Mouse (Mus musculus): ENCODE measurements at regions not wholly inside any gene's neighbourhood (a gene's known extent, or its start where the extent isn't known, plus 50 kb on each side); places are given as distances from the start of the nearest gene placed in this dataset.

DNA sequence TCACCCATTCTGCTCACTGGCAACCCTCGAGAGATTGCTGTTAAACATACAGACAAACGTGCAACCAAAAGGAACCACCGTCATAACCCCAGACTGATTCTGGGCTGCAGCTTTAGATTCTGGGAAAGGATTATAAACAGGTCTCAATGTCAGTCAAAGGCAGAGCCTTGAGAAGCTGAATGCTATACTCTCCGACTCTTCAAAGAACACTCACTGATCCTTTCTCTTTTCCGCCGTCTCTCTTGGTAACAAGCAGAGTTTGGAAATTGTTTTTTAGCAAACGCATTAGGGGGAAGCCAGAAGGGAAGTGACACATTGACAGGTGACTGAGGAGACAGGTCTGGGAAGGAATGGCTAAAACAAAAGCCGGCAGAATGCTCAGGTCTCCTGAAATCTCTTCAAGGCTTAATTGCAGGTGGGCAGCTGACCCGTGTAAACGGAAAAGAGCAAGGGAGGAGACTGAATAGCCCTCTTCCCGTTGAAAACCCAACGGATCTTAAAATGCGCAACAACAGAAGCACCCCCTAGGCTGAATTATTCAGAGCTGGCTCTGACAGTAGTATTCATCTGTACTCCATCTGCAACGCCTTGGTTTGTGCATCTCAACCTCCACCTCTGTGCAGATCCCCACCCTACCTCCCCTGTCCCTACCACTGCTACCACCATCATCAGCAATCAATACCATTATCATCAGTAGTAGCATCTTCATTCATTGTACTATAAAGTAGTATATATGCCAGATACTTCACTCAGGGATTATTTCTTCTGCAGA lies 219.6 kb downstream of the Tmem38b start:
- no peak overlapping the region for H3K4me2 ChIP-seq
- 55% methylated on average over 14 of the region's 14 CpGs for WGBS
- ATAC-seq (ENCODE audit: insufficient number of reproducible peaks, low FRiP score) = no peak

DNA sequence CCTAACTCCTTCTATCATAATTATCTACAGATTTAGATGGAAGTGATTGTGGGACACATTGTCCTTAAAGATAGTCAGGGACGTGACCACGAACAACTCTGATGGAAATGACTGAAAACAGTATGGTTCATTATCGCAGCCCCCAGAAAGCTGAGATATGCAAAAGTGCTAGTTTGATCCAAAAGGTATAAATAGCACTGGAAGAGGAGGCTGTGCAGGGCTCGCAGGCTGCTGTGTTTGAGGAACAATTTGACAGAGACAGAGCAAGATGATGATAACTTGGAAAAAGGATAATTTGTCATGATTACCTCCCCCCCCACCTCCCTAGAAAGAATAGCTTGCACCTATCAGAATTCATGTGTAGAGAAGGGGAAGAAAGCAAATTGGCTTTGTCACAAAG lies 238.5 kb downstream of the Tmem38b start:
- no peak overlapping the region for H3K27ac ChIP-seq (ENCODE audit: poor library complexity, severe bottlenecking)
- H3K9me3 ChIP-seq (replicated peaks) = peaks cover 5% of the 10 kb centered on the region; the same call in 1 of the 2 replicates
- no peak overlapping the region for H3K4me3 ChIP-seq
- no peaks in the 10 kb centered on the region for H3K36me3 ChIP-seq
- no peak overlapping the region for H3K4me2 ChIP-seq
- H3K4me1 ChIP-seq (replicated peaks) = peaks cover 15% of the 10 kb centered on the region
- no peak overlapping the region for H3K9ac ChIP-seq
- H3K27me3 ChIP-seq (replicated peaks) = no peaks in the 10 kb centered on the region
- WGBS = 41% methylated on average over 4 of the region's 4 CpGs
- no peak for ATAC-seq (ENCODE audit: insufficient number of reproducible peaks, low FRiP score)

More for the DNA sequence above, 219.6 kb downstream of the Tmem38b start:
- no peaks in the 10 kb centered on the region for H3K36me3 ChIP-seq
- no peak overlapping the region for H3K9ac ChIP-seq
- H3K9me3 ChIP-seq (replicated peaks) = no peaks in the 10 kb centered on the region
- no peaks in the 10 kb centered on the region for H3K4me1 ChIP-seq (replicated peaks)
- H3K4me3 ChIP-seq = no peak overlapping the region
- no peaks in the 10 kb centered on the region for H3K27me3 ChIP-seq (replicated peaks)
- H3K27ac ChIP-seq (ENCODE audit: poor library complexity, severe bottlenecking) = no peak overlapping the region

DNA sequence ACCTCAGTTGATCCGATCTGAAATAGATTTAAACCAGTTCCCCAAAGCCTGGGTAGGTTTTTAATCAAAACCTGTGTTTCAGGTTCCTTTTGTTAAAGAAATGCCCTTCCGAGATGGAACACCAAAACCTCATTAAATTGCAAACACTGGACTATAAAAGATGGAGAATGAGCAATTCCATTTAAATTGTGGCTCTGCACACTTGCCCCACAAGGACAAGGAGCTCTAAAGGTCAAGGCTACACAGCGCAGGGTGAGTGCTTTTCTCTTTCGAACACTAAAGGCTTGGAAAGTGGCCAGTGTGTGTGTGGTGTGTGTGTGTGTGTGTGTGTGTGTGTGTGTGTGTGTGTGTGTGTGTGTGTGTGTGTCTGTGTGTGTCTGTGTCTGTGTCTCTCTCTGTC lies 246.1 kb downstream of the Tmem38b start:
- WGBS = 70% methylated on average over 4 of the region's 4 CpGs
- Histone ChIP-seq H3K27me3 (replicated peaks) (no peaks in the 10 kb centered on the region), H3K9me3 (replicated peaks) (peaks cover 11% of the 10 kb centered on the region), H3K4me2 (no peak overlapping the region), H3K4me1 (replicated peaks) (no peaks in the 10 kb centered on the region), H3K4me3 (no peak overlapping the region), H3K9ac (no peak overlapping the region), H3K36me3 (no peaks in the 10 kb centered on the region), H3K27ac (ENCODE audit: poor library complexity, severe bottlenecking) (no peak overlapping the region)
- no peak for ATAC-seq (ENCODE audit: insufficient number of reproducible peaks, low FRiP score)

DNA sequence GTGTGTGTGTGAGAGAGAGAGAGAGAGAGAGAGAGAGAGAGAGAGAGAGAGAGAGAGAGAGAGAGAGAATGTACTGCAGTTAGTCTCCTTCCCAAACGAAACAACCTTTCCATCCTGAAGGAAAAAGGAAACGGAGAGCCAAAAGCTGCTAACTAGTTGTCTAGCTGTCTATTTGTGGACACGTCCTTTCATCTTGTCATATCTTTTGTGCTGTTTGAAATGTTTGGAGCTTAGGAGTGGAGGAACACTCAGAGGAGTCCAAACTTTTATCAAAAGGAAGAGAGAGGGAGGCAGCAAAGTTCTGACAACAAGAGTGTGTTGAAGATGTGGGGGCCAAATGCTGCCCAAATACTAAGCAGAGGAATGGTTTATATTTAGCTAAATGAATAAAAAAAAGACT lies 246.6 kb downstream of the Tmem38b start:
- H3K4me1 ChIP-seq (replicated peaks) = 0 out of 2 replicates have a peak, but pooled peaks cover 1% of the 10 kb centered on the region
- ATAC-seq (ENCODE audit: insufficient number of reproducible peaks, low FRiP score) = no peak
- WGBS = 47% methylated on average over 3 of the region's 3 CpGs
- peaks cover 11% of the 10 kb centered on the region for H3K9me3 ChIP-seq (replicated peaks)
- no peaks in the 10 kb centered on the region for H3K27me3 ChIP-seq (replicated peaks)
- no peak overlapping the region for H3K4me3 ChIP-seq
- no peak overlapping the region for H3K4me2 ChIP-seq
- no peaks in the 10 kb centered on the region for H3K36me3 ChIP-seq
- H3K27ac ChIP-seq (ENCODE audit: poor library complexity, severe bottlenecking) = no peak overlapping the region
- no peak overlapping the region for H3K9ac ChIP-seq

DNA sequence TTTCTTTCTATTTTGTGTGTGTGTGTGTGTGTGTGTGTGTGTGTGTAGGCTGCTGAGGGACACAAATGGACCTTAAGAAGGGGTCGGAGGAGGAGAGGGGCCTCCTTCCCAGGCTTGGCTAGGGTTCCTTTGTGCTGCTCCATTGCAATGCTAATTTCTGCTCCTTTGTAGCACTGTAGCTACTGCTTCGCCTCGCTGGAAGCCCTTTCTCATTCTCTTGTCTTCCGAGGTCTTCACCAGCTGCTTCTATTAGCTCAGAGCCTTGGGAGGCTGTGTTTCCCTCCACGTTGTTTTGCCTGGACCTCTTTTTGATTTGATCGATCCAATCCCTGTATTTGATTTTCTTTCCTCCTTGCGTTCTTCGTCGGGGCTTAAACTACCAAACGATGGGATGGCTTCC lies 247.1 kb downstream of the Tmem38b start:
- peaks cover 11% of the 10 kb centered on the region for H3K9me3 ChIP-seq (replicated peaks)
- no peak for ATAC-seq (ENCODE audit: insufficient number of reproducible peaks, low FRiP score)
- no peaks in the 10 kb centered on the region for H3K36me3 ChIP-seq
- H3K9ac ChIP-seq = no peak overlapping the region
- H3K4me1 ChIP-seq (replicated peaks) = 0 out of 2 replicates have a peak, but pooled peaks cover 4% of the 10 kb centered on the region
- no peak overlapping the region for H3K4me2 ChIP-seq
- 49% methylated on average over 10 of the region's 10 CpGs for WGBS
- H3K27me3 ChIP-seq (replicated peaks) = no peaks in the 10 kb centered on the region
- H3K27ac ChIP-seq (ENCODE audit: poor library complexity, severe bottlenecking) = no peak overlapping the region
- no peak overlapping the region for H3K4me3 ChIP-seq

DNA sequence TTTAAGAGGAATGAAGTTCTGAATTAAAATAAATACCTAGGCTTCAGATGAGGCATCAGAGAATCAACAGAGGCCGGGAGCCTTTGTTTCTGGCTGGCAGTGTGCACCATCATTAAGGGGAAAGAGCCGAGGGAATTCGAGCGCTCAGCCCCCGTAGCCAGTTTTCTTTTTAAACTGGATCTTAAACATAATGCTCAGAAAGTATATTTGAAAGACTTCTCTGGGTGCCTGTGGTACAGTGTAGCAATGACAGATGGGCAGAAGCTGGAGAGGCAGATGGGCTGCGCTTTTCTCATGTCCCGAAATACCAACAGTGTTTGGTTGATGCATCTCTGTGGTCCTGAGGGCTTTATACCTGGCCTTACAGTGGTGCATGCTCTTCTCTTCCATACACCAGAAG lies 247.6 kb downstream of the Tmem38b start:
- WGBS = 79% methylated on average over 7 of the region's 7 CpGs
- no peak overlapping the region for H3K9ac ChIP-seq
- no peak overlapping the region for H3K4me2 ChIP-seq
- no peaks in the 10 kb centered on the region for H3K36me3 ChIP-seq
- H3K27me3 ChIP-seq (replicated peaks) = no peaks in the 10 kb centered on the region
- ATAC-seq (ENCODE audit: insufficient number of reproducible peaks, low FRiP score) = no peak
- no peak overlapping the region for H3K27ac ChIP-seq (ENCODE audit: poor library complexity, severe bottlenecking)
- H3K9me3 ChIP-seq (replicated peaks) = peaks cover 11% of the 10 kb centered on the region
- no peak overlapping the region for H3K4me3 ChIP-seq
- H3K4me1 ChIP-seq (replicated peaks) = 0 out of 2 replicates have a peak, but pooled peaks cover 4% of the 10 kb centered on the region

DNA sequence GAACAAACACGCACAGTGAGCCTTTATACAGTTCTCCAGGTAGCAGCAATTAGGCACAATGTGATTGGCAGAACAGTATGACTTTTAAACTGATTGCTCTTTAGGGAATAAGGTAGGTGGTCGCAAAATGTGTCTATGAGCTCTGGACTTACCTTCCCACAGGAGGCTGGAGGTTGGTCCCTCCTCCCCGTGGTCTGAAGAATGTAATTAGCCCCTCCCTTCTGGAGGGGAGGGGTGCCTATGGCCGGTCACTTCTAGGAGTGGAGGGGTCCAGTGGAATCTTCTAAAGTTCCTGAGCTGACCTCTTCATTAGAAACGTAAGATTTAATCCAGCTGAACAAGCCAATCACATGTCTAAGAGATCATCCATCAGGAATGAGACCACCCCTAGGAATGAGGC lies 248.4 kb downstream of the Tmem38b start:
- H3K4me1 ChIP-seq (replicated peaks) = 0 out of 2 replicates have a peak, but pooled peaks cover 4% of the 10 kb centered on the region

DNA sequence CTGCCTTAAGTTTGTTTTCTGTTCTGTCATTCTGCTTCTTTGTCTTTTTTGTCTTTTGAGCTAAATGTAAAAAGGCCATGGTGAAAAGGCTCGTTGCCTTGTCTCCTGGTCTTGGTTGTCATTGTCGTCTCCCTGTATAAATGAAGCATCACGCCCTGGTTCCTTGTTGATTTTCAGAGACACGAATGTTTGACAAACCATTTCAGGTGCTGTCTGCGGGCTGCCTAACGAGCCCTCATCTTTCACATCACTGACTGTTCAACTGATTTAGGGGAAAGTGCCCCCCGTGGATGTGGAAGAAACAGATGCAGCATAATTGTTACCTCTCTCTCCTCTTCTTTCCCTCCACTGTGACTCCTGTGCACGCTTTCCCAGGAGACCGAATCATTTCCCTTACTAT lies 254.7 kb downstream of the Tmem38b start:
- no peak overlapping the region for H3K4me3 ChIP-seq
- no peaks in the 10 kb centered on the region for H3K36me3 ChIP-seq
- H3K27ac ChIP-seq (ENCODE audit: poor library complexity, severe bottlenecking) = no peak overlapping the region
- H3K4me1 ChIP-seq (replicated peaks) = 0 out of 2 replicates have a peak, but pooled peaks cover 4% of the 10 kb centered on the region
- H3K9me3 ChIP-seq (replicated peaks) = no peaks in the 10 kb centered on the region
- no peak overlapping the region for H3K4me2 ChIP-seq
- 78% methylated on average over 9 of the region's 9 CpGs for WGBS
- no peak for ATAC-seq (ENCODE audit: insufficient number of reproducible peaks, low FRiP score)
- H3K9ac ChIP-seq = no peak overlapping the region
- H3K27me3 ChIP-seq (replicated peaks) = no peaks in the 10 kb centered on the region

More for the DNA sequence above, 248.4 kb downstream of the Tmem38b start:
- Histone ChIP-seq H3K27me3 (replicated peaks) (no peaks in the 10 kb centered on the region), H3K4me3 (no peak overlapping the region), H3K9ac (no peak overlapping the region), H3K9me3 (replicated peaks) (peaks cover 6% of the 10 kb centered on the region), H3K27ac (ENCODE audit: poor library complexity, severe bottlenecking) (no peak overlapping the region), H3K36me3 (no peaks in the 10 kb centered on the region), H3K4me2 (no peak overlapping the region)
- WGBS = 65% methylated on average over 5 of the region's 5 CpGs
- no peak for ATAC-seq (ENCODE audit: insufficient number of reproducible peaks, low FRiP score)

DNA sequence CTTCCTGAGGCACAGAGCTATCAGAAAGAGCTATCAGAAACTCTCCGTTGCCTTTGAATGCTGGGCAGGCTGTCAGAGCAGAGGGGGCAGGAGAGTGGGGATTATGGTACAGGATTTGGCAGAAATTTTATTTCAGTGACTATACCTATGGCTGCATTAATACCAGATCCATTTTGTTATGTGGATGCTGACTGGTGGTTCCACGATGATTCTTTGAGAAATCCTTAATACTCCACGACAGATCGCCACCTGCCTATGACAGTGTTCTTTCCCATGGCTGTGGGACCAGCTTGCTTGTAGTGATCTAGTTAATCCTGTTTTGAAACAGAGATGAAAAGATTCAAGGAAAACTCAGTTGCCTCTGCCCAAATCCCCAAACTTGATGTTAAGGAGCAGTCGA lies 255.6 kb downstream of the Tmem38b start:
- Histone ChIP-seq H3K36me3 (no peaks in the 10 kb centered on the region), H3K4me2 (no peak overlapping the region), H3K9ac (no peak overlapping the region), H3K4me3 (no peak overlapping the region), H3K27me3 (replicated peaks) (no peaks in the 10 kb centered on the region), H3K27ac (ENCODE audit: poor library complexity, severe bottlenecking) (no peak overlapping the region), H3K9me3 (replicated peaks) (no peaks in the 10 kb centered on the region), H3K4me1 (replicated peaks) (0 out of 2 replicates have a peak, but pooled peaks cover 4% of the 10 kb centered on the region)
- ATAC-seq (ENCODE audit: insufficient number of reproducible peaks, low FRiP score) = no peak
- 77% methylated on average over 5 of the region's 5 CpGs for WGBS

DNA sequence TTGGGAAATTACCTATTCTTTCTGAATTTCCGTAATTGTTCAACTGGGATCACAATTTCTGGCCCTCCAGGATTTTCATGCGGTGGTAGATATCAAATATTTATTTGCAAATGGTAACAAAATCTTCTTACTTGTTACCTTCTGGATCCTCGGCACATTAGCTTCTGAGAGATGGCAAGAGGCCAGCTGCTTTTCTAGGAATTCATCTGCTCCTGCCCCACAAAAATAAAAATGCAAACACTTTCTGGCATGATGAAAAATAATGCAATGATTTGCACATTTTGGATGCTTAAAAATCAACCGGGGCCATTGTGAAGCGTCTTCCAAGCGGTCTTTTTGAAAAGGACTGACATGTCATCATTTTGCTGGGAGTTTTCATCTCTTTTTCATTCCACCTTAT lies 258.9 kb downstream of the Tmem38b start:
- ATAC-seq (ENCODE audit: insufficient number of reproducible peaks, low FRiP score) = no peak
- WGBS = 89% methylated on average over 6 of the region's 6 CpGs

DNA sequence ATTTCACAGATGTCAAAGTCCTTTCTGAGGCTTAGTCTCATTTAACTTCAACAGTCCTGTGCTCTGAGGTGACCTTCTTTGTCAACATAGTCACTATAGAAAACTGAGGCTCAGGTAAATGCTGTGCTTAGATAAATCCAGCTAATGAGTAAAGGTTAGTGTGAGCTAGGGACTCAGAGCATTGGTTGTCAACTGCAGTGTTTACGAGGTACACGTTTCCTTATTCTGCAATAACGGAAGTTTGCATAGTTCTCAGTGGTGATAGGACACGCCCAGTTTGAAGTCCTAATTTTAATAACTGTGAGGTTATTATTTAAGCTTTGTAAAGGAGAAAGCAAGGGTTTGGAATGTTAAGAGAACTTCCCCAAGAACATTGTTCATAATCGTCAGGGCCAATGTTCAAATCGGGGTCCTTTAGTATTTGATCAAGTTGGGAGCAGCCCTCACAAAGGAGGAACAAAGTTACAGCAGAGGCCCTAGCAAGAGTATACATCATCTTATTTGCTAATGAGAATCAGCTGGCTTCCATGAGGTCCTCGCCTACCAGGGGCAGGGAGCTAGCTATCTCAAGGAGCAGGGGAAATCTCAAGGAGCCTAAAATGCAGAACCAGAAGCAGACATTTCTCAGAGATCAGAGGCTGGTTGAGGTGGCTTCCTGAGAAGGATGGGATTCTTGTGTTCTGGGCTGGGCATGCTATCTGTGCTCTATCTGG lies 268.6 kb downstream of the Tmem38b start:
- Histone ChIP-seq H3K4me1 (replicated peaks) (no peaks in the 10 kb centered on the region), H3K9me3 (replicated peaks) (no peaks in the 10 kb centered on the region), H3K27ac (ENCODE audit: poor library complexity, severe bottlenecking) (no peak overlapping the region), H3K36me3 (no peaks in the 10 kb centered on the region), H3K9ac (no peak overlapping the region), H3K27me3 (replicated peaks) (no peaks in the 10 kb centered on the region), H3K4me3 (no peak overlapping the region), H3K4me2 (no peak overlapping the region)
- ATAC-seq (ENCODE audit: insufficient number of reproducible peaks, low FRiP score) = no peak
- 80% methylated on average over 7 of the region's 7 CpGs for WGBS

More for the DNA sequence above, 258.9 kb downstream of the Tmem38b start:
- no peak overlapping the region for H3K4me2 ChIP-seq
- no peaks in the 10 kb centered on the region for H3K9me3 ChIP-seq (replicated peaks)
- no peak overlapping the region for H3K9ac ChIP-seq
- H3K4me1 ChIP-seq (replicated peaks) = no peaks in the 10 kb centered on the region
- H3K27ac ChIP-seq (ENCODE audit: poor library complexity, severe bottlenecking) = no peak overlapping the region
- H3K27me3 ChIP-seq (replicated peaks) = no peaks in the 10 kb centered on the region
- H3K36me3 ChIP-seq = no peaks in the 10 kb centered on the region
- no peak overlapping the region for H3K4me3 ChIP-seq
